Mouse (Mus musculus) gastrocnemius, adult 18-20 months (tissue): ENCODE results near the gene Col25a1. TPM values are rescaled to one million over a fixed set of nuclear protein-coding genes. Genes with fewer than 3 reads are reported as not detected.

Source experiments
- DNase-seq: peaks from one replicate; pipeline ENCODE4 v3.0.0; 2021; ENCODE audit warnings: low spot score
- total RNA-seq, 2 experiments: library from RNA; stranded (reverse); gene quantifications; 2 replicates each; pipeline ENCODE4 v1.2.3; 2021

Col25a1 gene
- total RNA-seq, 2 experiments from 2014 or later, result 0.09 to 0.17 TPM

- no peak for DNase-seq
Observed at GRCm38 (mm10) chr3:130565586-130565985, 434.3 kb downstream of the Col25a1 start.

DNA sequence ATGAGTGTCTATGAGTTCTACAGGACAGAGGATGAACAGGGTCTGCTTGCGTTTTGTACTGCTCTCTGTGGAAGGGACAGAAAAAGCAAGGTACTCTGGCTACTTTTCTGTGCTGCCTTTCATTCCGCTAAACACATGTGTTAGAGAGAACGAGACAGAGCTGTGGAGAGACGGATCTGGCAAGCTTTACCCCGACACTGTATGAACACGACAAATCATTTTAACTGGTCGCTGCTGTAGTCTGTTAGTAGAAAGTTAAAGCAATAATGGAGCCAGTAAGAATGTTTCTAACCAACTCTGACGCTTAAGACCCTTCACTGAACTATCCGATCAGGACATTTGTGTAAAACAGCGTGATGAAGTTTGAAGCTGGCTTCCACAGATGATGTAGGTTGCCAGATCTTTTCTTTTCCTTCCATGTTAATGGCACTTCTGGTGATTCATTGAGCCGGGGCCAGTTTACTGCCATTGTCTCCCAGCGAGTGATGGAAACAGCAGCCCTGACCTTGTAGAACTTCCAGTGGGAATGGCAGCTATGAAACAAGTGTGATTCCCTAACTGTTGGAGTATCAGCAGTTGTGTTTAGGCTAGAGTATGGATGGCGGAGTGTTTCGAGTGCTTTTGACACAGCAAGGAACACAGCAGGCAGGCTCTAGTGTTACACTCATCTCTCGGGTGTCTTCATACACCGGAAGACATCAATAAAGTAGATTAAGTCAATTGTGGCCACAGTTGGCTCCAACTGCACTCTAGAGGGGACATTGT is 437.2 kb downstream of the Col25a1 start:
- DNase-seq, result no peak

GRCm38 (mm10) chr3:130573243-130573642 is 441.9 kb downstream of the Col25a1 start:
- DNase-seq, result no peak

GRCm38 (mm10) chr3:130574652-130575051 is 443.4 kb downstream of the Col25a1 start:
- peak; percentile 17 for DNase-seq

GRCm38 (mm10) chr3:130576683-130577082 is 445.4 kb downstream of the Col25a1 start:
- DNase-seq, result no peak

DNA sequence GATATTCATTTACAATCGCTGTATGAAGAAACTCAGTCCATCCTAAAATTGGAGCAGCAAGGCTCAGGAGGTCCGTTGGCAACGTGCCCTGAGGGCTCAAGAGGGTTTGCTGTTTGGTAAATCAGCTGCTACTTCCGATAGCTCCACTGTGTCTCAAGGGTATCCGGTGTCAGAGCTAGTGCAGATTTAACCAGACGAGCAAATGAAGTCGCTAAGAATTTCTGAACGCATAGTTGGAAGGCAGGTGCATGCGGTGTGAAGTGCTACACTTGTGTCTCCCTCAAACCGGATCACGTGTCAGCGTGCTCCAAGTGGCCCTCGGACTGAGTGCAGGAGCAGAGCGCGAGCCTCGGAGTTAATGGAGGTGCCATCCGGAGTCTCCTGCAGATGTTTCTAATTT is 448.2 kb downstream of the Col25a1 start:
- DNase-seq, result no peak

DNA sequence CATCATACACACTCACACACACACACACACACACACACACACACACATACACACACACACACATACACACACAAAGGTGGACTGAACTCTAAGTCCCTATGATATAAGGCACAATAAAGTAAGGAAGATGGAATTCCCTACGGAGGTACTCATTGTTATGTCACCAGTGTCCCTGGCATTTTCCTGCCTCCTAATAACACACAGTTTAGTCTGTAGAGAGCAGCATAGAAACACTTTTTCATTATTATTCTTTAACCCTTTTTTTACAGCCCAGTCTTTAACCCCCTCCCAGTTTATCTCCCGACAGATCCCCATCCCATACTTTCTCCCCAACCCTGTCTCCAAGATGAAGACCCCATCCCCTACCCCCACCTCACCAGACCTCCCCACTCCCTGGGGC is 450.3 kb downstream of the Col25a1 start:
- no peak for DNase-seq

- no peak for DNase-seq
Observed at GRCm38 (mm10) chr3:130582903-130583664, 451.8 kb downstream of the Col25a1 start.

DNA sequence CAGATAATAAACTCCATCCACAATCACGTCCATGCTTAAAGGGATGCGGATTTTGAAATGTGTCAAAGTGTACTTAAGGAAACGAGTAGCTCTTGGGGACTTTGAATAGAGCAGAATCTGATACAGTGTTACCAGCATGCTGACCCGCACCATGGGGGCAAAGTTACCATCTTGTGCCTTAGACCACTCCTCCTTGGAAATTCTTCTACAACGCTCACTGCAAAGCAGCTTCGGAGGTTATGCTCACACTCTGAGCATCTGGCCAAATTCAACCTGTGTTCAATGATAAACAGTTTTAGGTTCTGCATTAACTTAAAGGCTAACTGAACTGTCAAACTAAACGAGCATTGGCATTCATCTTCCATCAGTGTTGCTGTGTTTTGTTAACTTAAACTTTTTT is 452.7 kb downstream of the Col25a1 start:
- DNase-seq, result no peak

DNA sequence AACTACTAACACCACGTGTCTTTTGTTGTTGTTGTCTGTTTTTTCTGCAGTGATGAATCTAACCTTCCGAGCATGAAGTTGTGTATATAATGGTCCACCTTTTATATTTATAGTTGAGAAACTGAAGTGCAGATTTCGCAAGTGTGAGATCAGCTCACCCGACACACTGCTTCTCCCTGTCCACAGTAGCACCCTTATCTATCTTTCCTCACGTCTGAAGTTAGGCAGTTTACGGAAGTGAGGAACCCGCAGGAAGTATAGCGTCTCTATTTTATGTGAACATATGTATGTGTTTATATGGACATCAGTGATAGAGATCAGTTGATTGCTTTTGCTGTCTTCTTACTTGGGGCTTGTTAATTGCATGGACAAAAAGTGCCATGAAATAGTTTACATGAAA is 463.7 kb downstream of the Col25a1 start:
- DNase-seq, result no peak

GRCm38 (mm10) chr3:130601491-130601890 is 470.2 kb downstream of the Col25a1 start:
- DNase-seq, result no peak

- DNase-seq, result no peak
Observed at GRCm38 (mm10) chr3:130607924-130608323, 476.6 kb downstream of the Col25a1 start.

DNA sequence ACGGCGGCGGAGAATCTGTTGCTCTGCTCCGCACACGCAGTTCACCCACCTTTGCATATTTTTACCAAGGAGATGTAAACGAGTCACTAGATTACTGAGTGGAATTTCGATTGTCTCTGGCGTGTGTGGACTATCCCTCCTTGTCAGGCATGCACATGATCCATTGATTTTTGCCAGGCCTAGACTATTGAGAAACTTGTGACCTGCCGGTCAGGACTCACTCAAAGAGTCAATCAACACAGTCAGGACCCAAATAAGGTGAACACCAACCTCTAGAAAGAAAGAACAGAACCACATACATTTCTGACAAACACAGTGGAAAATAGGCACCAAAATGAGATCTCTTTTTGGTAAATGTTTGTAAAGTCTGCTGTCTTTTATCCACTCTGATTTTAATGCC is 483.1 kb downstream of the Col25a1 start:
- DNase-seq, result no peak

GRCm38 (mm10) chr3:130615625-130616024 is 484.3 kb downstream of the Col25a1 start:
- DNase-seq, result no peak

DNA sequence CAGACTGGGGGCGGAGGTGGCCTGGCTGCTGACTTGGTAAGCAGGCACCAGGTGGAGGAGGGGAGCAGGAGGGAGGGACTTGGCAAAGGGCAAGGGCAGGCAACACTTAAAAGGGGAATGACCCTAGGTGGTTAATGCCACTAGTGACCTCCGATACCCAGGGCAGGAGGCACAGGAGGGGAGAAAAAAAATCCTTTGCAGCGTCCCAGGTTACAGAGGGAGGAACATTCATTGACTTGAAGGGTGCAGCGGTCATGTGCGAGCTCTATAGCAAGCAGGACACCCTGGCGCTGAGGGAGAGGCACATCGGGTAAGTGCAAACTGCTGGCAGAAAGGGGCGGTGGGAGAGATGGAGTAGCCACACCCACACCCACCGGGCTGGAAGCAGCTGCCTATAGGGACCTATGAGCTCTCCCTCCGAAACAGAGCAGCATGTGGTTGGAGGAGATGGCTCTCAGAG is 486.2 kb downstream of the Col25a1 start, which contains the start of gene Etnppl:
TSS of gene Etnppl (plus strand) at position 10 of the 460 bp plus-strand sequence.
- DNase-seq, result no peak

DNA sequence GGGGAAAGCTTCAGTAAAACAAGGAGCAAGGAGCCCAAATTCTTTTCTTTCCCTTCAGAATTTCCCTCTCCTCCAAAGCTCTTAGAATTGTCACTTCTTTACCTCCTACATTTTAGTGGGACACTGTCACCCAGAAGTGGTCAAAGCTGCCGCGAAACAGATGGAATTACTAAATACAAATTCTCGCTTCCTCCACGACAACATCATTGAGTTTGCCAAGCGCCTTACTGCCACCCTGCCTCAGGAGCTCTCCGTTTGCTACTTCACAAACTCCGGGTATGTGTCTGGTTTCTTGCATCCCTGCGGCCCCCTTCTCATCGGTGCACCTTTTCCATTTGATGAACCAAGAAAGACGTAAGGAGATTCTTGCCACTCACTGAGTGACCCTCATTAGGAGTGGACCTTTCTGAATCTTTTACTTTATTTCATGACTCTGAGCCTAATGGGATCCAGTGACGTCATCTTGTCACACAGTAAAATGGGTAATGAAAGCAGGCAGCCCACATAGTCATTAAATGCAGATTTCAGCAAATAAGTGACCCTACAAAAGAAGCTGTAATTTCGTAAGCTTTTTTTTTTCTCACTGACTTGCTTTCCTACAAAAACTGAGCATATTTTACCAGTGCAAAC is 489.3 kb downstream of the Col25a1 start:
- DNase-seq, result no peak

GRCm38 (mm10) chr3:130628358-130628757 is 497.1 kb downstream of the Col25a1 start:
- no peak for DNase-seq

GRCm38 (mm10) chr3:130633859-130634258 is 502.6 kb downstream of the Col25a1 start:
- DNase-seq, result peak; percentile 21

DNA sequence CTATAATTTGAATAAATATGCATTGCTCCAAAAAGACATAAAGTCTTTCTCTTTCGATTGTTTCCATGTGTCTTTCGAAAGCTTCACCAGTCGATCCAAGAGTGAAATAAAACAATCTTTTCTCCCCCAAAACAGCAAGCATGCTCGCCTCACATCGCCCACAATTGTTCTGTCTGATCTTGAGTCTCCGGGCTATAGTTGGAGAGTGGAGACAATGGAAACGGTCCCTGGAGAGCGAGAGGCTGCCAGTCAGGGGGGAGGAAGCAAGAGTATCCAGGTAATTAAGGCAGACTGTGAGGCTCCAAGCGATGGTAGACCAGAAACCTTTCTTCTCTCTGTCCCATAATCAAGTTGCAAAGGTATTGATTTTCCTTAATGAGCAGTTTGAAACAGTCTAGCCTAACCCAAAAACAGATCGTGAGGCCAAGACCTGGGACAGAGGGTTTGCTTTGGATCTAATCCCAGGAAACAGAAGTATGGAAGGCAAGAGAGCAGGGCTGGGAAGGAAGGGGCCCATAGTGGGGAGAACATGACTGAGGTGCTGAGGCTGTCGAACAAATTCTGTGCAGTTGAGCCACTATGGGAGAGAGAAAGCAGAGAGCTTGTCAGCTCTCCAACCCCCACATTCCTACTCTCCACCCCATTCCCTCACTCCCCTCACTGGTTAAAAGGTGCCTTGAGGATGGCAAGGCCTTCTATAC is 515.0 kb downstream of the Col25a1 start:
- no peak for DNase-seq
